Mouse (Mus musculus): ENCODE results near the gene Dock6. TPM values are rescaled to one million over a fixed set of nuclear protein-coding genes. Genes with fewer than 3 reads are reported as not detected.
A peak's percentile ranks its signal among the peaks of the same experiment; 100 is the strongest.

The Dock6 gene
- polyA plus RNA-seq, 1 experiment = 59.4 TPM

GRCm38 (mm10) chr9:21823957-21824356 is 28.5 kb downstream of the Dock6 start:
- TF ChIP-seq POLR2A (IDR thresholded peaks at IDR 0.05; ENCODE audit: borderline replicate concordance, extremely low read depth, insufficient read depth, insufficient read length, poor library complexity, severe bottlenecking) (no peak), CTCF (IDR thresholded peaks at IDR 0.05; ENCODE audit: borderline replicate concordance, extremely low read depth, insufficient read depth, insufficient read length) (no peak)
- DNase-seq (ENCODE audit: low read depth) = no peak

- TF ChIP-seq CTCF (IDR thresholded peaks at IDR 0.05; ENCODE audit: borderline replicate concordance, extremely low read depth, insufficient read depth, insufficient read length) (no peak), POLR2A (IDR thresholded peaks at IDR 0.05; ENCODE audit: borderline replicate concordance, extremely low read depth, insufficient read depth, insufficient read length, poor library complexity, severe bottlenecking) (no peak)
- DNase-seq (ENCODE audit: low read depth) = no peak
Observed at GRCm38 (mm10) chr9:21822686-21823085, 29.7 kb downstream of the Dock6 start.

GRCm38 (mm10) chr9:21820183-21820582 is 32.3 kb downstream of the Dock6 start:
- no peak for TF ChIP-seq CTCF (IDR thresholded peaks at IDR 0.05; ENCODE audit: borderline replicate concordance, extremely low read depth, insufficient read depth, insufficient read length)
- no peak for TF ChIP-seq POLR2A (IDR thresholded peaks at IDR 0.05; ENCODE audit: borderline replicate concordance, extremely low read depth, insufficient read depth, insufficient read length, poor library complexity, severe bottlenecking)
- no peak for DNase-seq (ENCODE audit: low read depth)

- peak; percentile 55 for DNase-seq (ENCODE audit: low read depth)
- TF ChIP-seq CTCF (IDR thresholded peaks at IDR 0.05; ENCODE audit: borderline replicate concordance, extremely low read depth, insufficient read depth, insufficient read length) = no peak
- TF ChIP-seq POLR2A (IDR thresholded peaks at IDR 0.05; ENCODE audit: borderline replicate concordance, extremely low read depth, insufficient read depth, insufficient read length, poor library complexity, severe bottlenecking) = no peak
Observed at GRCm38 (mm10) chr9:21819181-21819729, 33.2 kb downstream of the Dock6 start.

GRCm38 (mm10) chr9:21818561-21818960 is 33.9 kb downstream of the Dock6 start:
- no peak for DNase-seq (ENCODE audit: low read depth)
- TF ChIP-seq POLR2A (IDR thresholded peaks at IDR 0.05; ENCODE audit: borderline replicate concordance, extremely low read depth, insufficient read depth, insufficient read length, poor library complexity, severe bottlenecking) (no peak), CTCF (IDR thresholded peaks at IDR 0.05; ENCODE audit: borderline replicate concordance, extremely low read depth, insufficient read depth, insufficient read length) (no peak)

- no peak for TF ChIP-seq CTCF (IDR thresholded peaks at IDR 0.05; ENCODE audit: borderline replicate concordance, extremely low read depth, insufficient read depth, insufficient read length)
- no peak for TF ChIP-seq POLR2A (IDR thresholded peaks at IDR 0.05; ENCODE audit: borderline replicate concordance, extremely low read depth, insufficient read depth, insufficient read length, poor library complexity, severe bottlenecking)
- DNase-seq (ENCODE audit: low read depth) = no peak
Observed at GRCm38 (mm10) chr9:21818125-21818524, 34.3 kb downstream of the Dock6 start.

GRCm38 (mm10) chr9:21816716-21817305 is 35.6 kb downstream of the Dock6 start:
- TF ChIP-seq CTCF (IDR thresholded peaks at IDR 0.05; ENCODE audit: borderline replicate concordance, extremely low read depth, insufficient read depth, insufficient read length) (no peak), POLR2A (IDR thresholded peaks at IDR 0.05; ENCODE audit: borderline replicate concordance, extremely low read depth, insufficient read depth, insufficient read length, poor library complexity, severe bottlenecking) (no peak)
- no peak for DNase-seq (ENCODE audit: low read depth)

GRCm38 (mm10) chr9:21811170-21811569 is 41.3 kb downstream of the Dock6 start:
- TF ChIP-seq POLR2A (IDR thresholded peaks at IDR 0.05; ENCODE audit: borderline replicate concordance, extremely low read depth, insufficient read depth, insufficient read length, poor library complexity, severe bottlenecking) (no peak), CTCF (IDR thresholded peaks at IDR 0.05; ENCODE audit: borderline replicate concordance, extremely low read depth, insufficient read depth, insufficient read length) (no peak)
- no peak for DNase-seq (ENCODE audit: low read depth)

GRCm38 (mm10) chr9:21808561-21808960 is 43.9 kb downstream of the Dock6 start:
- DNase-seq (ENCODE audit: low read depth) = no peak
- peak; percentile 42; the same call in 1 of the 2 replicates for TF ChIP-seq CTCF (IDR thresholded peaks at IDR 0.05; ENCODE audit: borderline replicate concordance, extremely low read depth, insufficient read depth, insufficient read length)
- no peak for TF ChIP-seq POLR2A (IDR thresholded peaks at IDR 0.05; ENCODE audit: borderline replicate concordance, extremely low read depth, insufficient read depth, insufficient read length, poor library complexity, severe bottlenecking)

- TF ChIP-seq CTCF (IDR thresholded peaks at IDR 0.05; ENCODE audit: borderline replicate concordance, extremely low read depth, insufficient read depth, insufficient read length) = no peak
- TF ChIP-seq POLR2A (IDR thresholded peaks at IDR 0.05; ENCODE audit: borderline replicate concordance, extremely low read depth, insufficient read depth, insufficient read length, poor library complexity, severe bottlenecking) = no peak
- no peak for DNase-seq (ENCODE audit: low read depth)
Observed at GRCm38 (mm10) chr9:21806976-21807375, 45.5 kb downstream of the Dock6 start.

GRCm38 (mm10) chr9:21806363-21806762 is 46.1 kb downstream of the Dock6 start:
- no peak for DNase-seq (ENCODE audit: low read depth)
- TF ChIP-seq POLR2A (IDR thresholded peaks at IDR 0.05; ENCODE audit: borderline replicate concordance, extremely low read depth, insufficient read depth, insufficient read length, poor library complexity, severe bottlenecking) (no peak), CTCF (IDR thresholded peaks at IDR 0.05; ENCODE audit: borderline replicate concordance, extremely low read depth, insufficient read depth, insufficient read length) (no peak)

Measured in brain, embryonic 14.5 days (tissue).